Mouse (Mus musculus) liver, embryonic 12.5 days (tissue): Measurements from ENCODE around the gene Myl4. TPM values are rescaled to one million over a fixed set of nuclear protein-coding genes. Genes with fewer than 3 reads are reported as not detected.
A peak's percentile ranks its signal among the peaks of the same experiment; 100 is the strongest.
"Not testable (repeated sequence)": the region's sequence is repeated elsewhere in the genome, so short reads cannot be mapped to it uniquely, and the experiment has no call there.

ENCODE experiments used
- ATAC-seq: fragments of 200-750 bp; cut with Nextera tagmentation; 2 replicates; pipeline ENCODE4 v1.8.0; 2017; ENCODE audit warnings: moderate number of reproducible peaks, mild to moderate bottlenecking, moderate library complexity
- H3K27ac ChIP-seq: fragments of 300-500 bp; sonication (generic); 2 replicates; pipeline ENCODE4 v1.5.1; 2016; ENCODE audit warnings: mild to moderate bottlenecking
- H3K27me3 ChIP-seq: fragments of 300-500 bp; sonication (generic); replicated peaks from 2 replicates; pipeline ENCODE4 v1.6.1; 2016; ENCODE audit warnings: mild to moderate bottlenecking, moderate library complexity
- H3K36me3 ChIP-seq: fragments of 300-500 bp; sonication (generic); 2 replicates; pipeline ENCODE4 v1.6.1; 2016; ENCODE audit warnings: mild to moderate bottlenecking, moderate library complexity
- H3K4me1 ChIP-seq: fragments of 300-500 bp; sonication (generic); 2 replicates; pipeline ENCODE4 v1.6.1; 2016
- H3K4me2 ChIP-seq: fragments of 300-500 bp; sonication (generic); 2 replicates; pipeline ENCODE4 v1.6.1; 2016; ENCODE audit warnings: mild to moderate bottlenecking, moderate library complexity
- H3K4me3 ChIP-seq: fragments of 300-500 bp; sonication (generic); 2 replicates; pipeline ENCODE4 v1.5.1; 2016; ENCODE audit warnings: mild to moderate bottlenecking, moderate library complexity
- H3K9ac ChIP-seq: fragments of 300-500 bp; sonication (generic); 2 replicates; pipeline ENCODE4 v1.6.1; 2016; ENCODE audit warnings: mild to moderate bottlenecking, moderate library complexity
- H3K9me3 ChIP-seq: fragments of 300-500 bp; sonication (generic); replicated peaks from 2 replicates; pipeline ENCODE4 v1.6.1; 2016; ENCODE audit warnings: mild to moderate bottlenecking, moderate library complexity
- WGBS: fragments of 180-500 bp; shearing (Covaris S2); methylation state at CpG from one replicate; pipeline ENCODE4 v1.1.7; 2016; ENCODE audit not compliant: insufficient replicate concordance; 5-methylcytosine and 5-hydroxymethylcytosine counted together
- polyA plus RNA-seq: library from polyadenylated mRNA; unstranded; fragments of >200 nt; fragmentation: Nextera tagmentation; extraction: Ambion mirVana; gene quantifications from 2 replicates; pipeline ENCODE4 v1.2.1, GENCODE M21; 2016

Myl4 gene
- polyA plus RNA-seq, 1 experiment from 2014 or later, result 1.5 TPM

DNA sequence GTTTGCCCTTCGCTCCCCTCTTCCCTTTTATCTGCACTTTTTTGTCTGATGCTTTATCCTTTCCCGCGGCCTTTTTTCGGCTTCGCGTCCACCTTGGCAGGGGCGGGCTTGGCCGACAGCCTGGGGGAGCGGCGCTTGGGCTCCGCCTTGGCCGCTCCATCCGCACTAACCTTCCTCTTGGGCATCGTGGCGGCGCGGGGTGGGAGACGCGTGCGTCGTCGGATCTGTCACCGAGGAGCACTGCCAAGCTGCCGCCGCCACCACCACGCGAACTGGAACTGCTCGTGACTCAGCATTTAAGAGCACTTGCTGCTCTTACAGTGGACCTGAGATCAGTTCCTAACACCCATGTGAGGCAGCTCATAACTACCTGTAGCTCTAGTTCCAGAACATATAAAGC is 20.9 kb downstream of the Myl4 start:
- peak; percentile 79 for ATAC-seq
- Histone ChIP-seq H3K4me2 (peak overlapping the region; percentile 81), H3K4me3 (peak overlapping the region; percentile 54), H3K9ac (peak overlapping the region; percentile 47; the same call in 1 of the 2 replicates), H3K4me1 (peaks cover 23% of the 10 kb centered on the region), H3K27me3 (peaks cover 21% of the 10 kb centered on the region)
- H3K27ac ChIP-seq, H3K9me3 ChIP-seq, H3K36me3 ChIP-seq: not testable (repeated sequence)
- whole genome bisulfite sequencing, result 4% methylated on average over 28 of the region's 28 CpGs

DNA sequence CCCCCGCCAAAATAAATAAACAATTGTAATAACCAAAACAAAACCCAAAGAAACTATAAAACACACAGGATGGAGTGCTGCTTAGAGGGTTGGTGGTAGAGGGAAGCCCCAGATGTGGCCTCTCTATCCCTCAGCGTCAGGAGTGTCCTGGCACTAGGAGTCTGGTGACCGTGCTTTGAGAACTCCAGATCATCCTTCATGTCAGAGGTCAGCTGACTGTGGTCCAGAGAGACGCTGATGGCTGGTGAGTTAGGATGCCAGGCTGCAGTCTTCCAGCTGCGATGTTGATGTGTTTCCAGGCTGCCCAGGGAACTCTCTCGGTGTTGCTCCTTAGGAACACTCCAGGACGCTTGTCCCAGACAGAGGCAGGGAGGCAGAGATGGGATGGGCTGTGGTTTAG is 21.6 kb downstream of the Myl4 start:
- Histone ChIP-seq H3K4me2 (no peak overlapping the region; the same call in 1 of the 2 replicates), H3K9ac (no peak overlapping the region), H3K27ac (no peak overlapping the region), H3K4me1 (peaks cover 23% of the 10 kb centered on the region), H3K4me3 (no peak overlapping the region), H3K9me3 (no peaks in the 10 kb centered on the region; the same call in 1 of the 2 replicates), H3K27me3 (peaks cover 24% of the 10 kb centered on the region), H3K36me3 (no peaks in the 10 kb centered on the region)
- ATAC-seq, result no peak
- WGBS, result 69% methylated on average over 7 of the region's 7 CpGs

GRCm38 (mm10) chr11:104572566-104572965 is 22.1 kb downstream of the Myl4 start:
- H3K4me1 ChIP-seq, result peaks cover 23% of the 10 kb centered on the region
- ATAC-seq, result no peak
- H3K4me2 ChIP-seq, result no peak overlapping the region
- peaks cover 28% of the 10 kb centered on the region for H3K27me3 ChIP-seq
- no peak overlapping the region for H3K4me3 ChIP-seq
- no peak overlapping the region for H3K9ac ChIP-seq
- no peaks in the 10 kb centered on the region; the same call in 1 of the 2 replicates for H3K9me3 ChIP-seq
- no peaks in the 10 kb centered on the region for H3K36me3 ChIP-seq
- H3K27ac ChIP-seq, result no peak overlapping the region
- 48% methylated on average over 2 of the region's 2 CpGs for WGBS

DNA sequence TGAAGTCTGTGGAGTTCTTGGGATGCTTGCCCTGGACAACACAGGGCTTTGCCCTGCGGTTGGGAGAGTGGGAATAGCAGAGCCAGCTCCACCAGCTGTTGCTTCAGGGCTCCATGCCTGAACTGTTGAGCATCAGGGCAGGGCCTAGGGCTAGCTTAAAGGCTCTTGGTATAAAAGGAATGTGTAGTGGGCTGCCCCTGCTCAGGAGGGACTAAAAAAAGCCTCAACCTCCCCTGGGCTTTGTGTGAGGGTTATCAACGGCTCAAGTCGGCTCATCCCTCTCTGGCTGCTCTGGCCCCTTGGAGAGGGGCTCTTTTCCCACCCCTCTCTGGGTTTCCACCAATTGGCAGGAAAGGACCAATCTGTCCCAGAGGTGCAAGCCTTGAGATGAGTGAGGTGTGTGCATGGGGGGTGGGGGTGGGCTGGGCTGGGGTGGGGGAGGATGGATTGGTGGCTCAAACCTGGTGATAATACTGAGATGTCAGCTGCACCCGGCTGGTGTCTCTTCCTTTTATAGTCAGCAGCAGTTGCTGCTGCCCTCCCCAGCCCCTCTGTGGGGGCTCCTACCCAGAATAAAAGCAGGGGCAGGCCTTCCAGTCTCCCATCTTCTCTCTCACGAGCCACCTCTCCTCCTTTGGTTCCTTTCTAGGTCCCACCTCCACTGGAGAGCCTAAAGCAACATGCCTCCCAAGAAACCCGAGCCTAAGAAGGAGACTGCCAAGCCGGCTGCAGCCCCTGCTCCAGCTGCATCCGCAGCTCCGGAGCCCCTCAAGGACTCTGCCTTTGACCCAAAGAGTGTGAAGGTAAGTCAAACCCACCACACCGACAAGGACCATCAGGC is 26.5 kb downstream of the Myl4 start:
- ATAC-seq, result no peak
- H3K9ac ChIP-seq, result no peak overlapping the region
- no peak overlapping the region for H3K4me2 ChIP-seq
- H3K9me3 ChIP-seq, result no peaks in the 10 kb centered on the region
- no peaks in the 10 kb centered on the region for H3K36me3 ChIP-seq
- WGBS, result 59% methylated on average over 10 of the region's 10 CpGs
- H3K27me3 ChIP-seq, result peaks cover 62% of the 10 kb centered on the region
- no peak overlapping the region for H3K4me3 ChIP-seq
- 0 out of 2 replicates have a peak, but pooled peaks cover under 1% of the 10 kb centered on the region for H3K4me1 ChIP-seq
- H3K27ac ChIP-seq, result no peak overlapping the region

DNA sequence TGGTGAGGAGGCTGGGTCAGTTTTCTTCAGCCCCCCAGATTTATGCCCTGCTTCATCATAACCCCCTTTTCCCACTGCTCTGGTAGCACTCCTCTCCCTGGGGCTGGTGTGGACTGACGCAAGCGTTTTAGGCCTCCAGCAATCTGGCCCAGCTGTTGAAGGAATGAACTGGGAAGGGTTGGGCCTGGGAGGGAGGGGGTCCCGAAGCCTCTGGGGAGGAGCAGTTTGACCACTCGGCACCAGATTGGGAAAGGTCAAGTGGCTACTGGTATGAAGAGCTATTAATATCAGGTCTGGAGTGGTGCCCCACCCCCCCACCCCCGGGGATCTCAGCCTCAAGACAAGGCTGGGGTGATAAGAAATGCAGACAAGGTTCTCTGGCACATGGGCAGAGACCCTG is 27.6 kb downstream of the Myl4 start:
- no peaks in the 10 kb centered on the region for H3K4me1 ChIP-seq
- H3K4me3 ChIP-seq, result no peak overlapping the region
- no peak overlapping the region for H3K27ac ChIP-seq
- no peaks in the 10 kb centered on the region for H3K9me3 ChIP-seq
- 45% methylated on average over 5 of the region's 5 CpGs for WGBS
- H3K36me3 ChIP-seq, result no peaks in the 10 kb centered on the region
- ATAC-seq, result no peak
- peaks cover 62% of the 10 kb centered on the region for H3K27me3 ChIP-seq
- H3K9ac ChIP-seq, result no peak overlapping the region
- no peak overlapping the region for H3K4me2 ChIP-seq

GRCm38 (mm10) chr11:104579084-104579483 is 28.6 kb downstream of the Myl4 start:
- H3K36me3 ChIP-seq, result no peaks in the 10 kb centered on the region
- H3K27ac ChIP-seq, result no peak overlapping the region
- peaks cover 63% of the 10 kb centered on the region for H3K27me3 ChIP-seq
- H3K4me1 ChIP-seq, result no peaks in the 10 kb centered on the region
- no peaks in the 10 kb centered on the region for H3K9me3 ChIP-seq
- no peak overlapping the region for H3K4me2 ChIP-seq
- H3K4me3 ChIP-seq, result no peak overlapping the region
- WGBS, result 76% methylated on average over 9 of the region's 9 CpGs
- no peak overlapping the region for H3K9ac ChIP-seq
- no peak for ATAC-seq

DNA sequence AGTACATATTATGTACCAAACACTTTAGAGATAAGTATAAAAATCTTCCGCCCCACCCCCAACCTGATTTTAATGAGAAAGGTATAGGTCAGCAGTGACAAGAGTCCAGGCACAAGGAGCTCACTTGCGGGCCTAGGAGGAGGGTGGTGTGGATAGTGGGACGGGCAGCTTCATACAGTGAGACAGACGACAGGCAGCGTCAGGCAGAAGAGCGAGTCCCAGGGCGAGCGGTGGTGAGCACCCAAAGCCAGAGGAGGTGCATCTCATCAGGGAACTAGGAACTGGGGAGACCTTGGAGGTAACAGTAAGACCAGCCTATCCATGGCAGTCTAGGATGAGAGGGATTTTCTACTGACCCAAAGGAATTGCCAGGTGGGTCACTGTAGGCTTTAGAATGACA is 29.1 kb downstream of the Myl4 start:
- 80% methylated on average over 8 of the region's 8 CpGs for WGBS

GRCm38 (mm10) chr11:104580091-104580490 is 29.6 kb downstream of the Myl4 start:
- H3K9ac ChIP-seq, result no peak overlapping the region
- H3K36me3 ChIP-seq, result no peaks in the 10 kb centered on the region
- H3K4me1 ChIP-seq, result no peaks in the 10 kb centered on the region
- no peak for ATAC-seq
- peaks cover 63% of the 10 kb centered on the region for H3K27me3 ChIP-seq
- H3K4me2 ChIP-seq, result no peak overlapping the region
- no peak overlapping the region for H3K27ac ChIP-seq
- no peaks in the 10 kb centered on the region for H3K9me3 ChIP-seq
- no peak overlapping the region for H3K4me3 ChIP-seq
- WGBS, result 75% methylated on average over 6 of the region's 6 CpGs

More for the DNA sequence above, 29.1 kb downstream of the Myl4 start:
- Histone ChIP-seq H3K9ac (no peak overlapping the region), H3K27me3 (peaks cover 63% of the 10 kb centered on the region), H3K4me3 (no peak overlapping the region), H3K4me1 (no peaks in the 10 kb centered on the region), H3K9me3 (no peaks in the 10 kb centered on the region), H3K4me2 (no peak overlapping the region), H3K27ac (no peak overlapping the region), H3K36me3 (no peaks in the 10 kb centered on the region)
- no peak for ATAC-seq

- H3K9me3 ChIP-seq, result no peaks in the 10 kb centered on the region
- H3K4me1 ChIP-seq, result no peaks in the 10 kb centered on the region
- H3K27ac ChIP-seq, result no peak overlapping the region
- WGBS, result 61% methylated on average over 5 of the region's 5 CpGs
- ATAC-seq, result no peak
- peaks cover 63% of the 10 kb centered on the region for H3K27me3 ChIP-seq
- H3K36me3 ChIP-seq, result no peaks in the 10 kb centered on the region
- H3K9ac ChIP-seq, result no peak overlapping the region
- H3K4me2 ChIP-seq, result no peak overlapping the region
- no peak overlapping the region for H3K4me3 ChIP-seq
Observed at GRCm38 (mm10) chr11:104580606-104581005, 30.1 kb downstream of the Myl4 start.

DNA sequence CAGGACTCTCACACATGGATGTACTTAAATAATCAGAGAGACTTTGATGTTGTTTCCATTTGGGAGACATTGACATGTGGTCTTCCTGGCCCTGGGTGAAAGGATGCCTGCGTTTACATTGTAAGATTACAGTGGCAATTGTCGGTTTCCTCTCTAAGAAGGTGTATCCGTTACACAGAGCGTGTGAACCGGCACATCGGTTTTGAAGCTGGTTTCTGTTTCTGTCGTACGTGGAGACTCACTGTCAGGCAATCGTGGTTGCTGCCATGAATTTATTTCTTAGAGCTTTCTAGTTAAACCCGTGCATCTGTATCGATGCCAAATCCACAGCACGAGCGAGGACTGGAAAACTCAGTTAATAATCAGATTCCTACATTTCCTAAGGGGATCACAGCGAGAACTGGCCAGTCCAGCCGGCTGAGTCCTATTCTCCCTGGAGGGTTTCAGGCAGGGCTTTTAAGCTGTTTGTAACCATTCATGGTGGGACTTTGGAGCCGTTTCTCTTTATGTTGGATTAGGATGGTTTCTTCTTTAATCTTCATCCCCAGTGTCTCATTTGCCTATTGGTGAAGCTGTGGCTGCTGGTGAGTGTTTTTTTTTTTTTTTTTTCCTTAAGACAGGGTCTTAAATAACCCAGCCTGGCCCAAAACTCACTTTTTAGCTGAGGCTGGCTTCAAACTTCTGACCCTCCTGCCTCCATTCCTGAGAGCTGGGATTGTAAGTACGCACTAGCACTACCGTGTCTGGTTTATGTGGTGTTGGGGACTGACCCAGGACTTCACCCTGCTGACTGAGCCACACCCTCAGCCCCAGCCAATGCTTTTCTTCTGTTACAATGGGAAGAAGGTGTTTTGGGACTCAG is 31.2 kb downstream of the Myl4 start:
- peak overlapping the region; percentile 24; the same call in 1 of the 2 replicates for H3K4me2 ChIP-seq
- no peaks in the 10 kb centered on the region for H3K9me3 ChIP-seq
- 35% methylated on average over 18 of the region's 18 CpGs for WGBS
- H3K27ac ChIP-seq, result no peak overlapping the region
- H3K4me1 ChIP-seq, result no peaks in the 10 kb centered on the region
- no peaks in the 10 kb centered on the region for H3K36me3 ChIP-seq
- ATAC-seq, result no peak
- no peak overlapping the region for H3K4me3 ChIP-seq
- no peak overlapping the region for H3K9ac ChIP-seq
- peaks cover 63% of the 10 kb centered on the region for H3K27me3 ChIP-seq

- H3K27ac ChIP-seq, result no peak overlapping the region
- H3K9me3 ChIP-seq, result no peaks in the 10 kb centered on the region
- ATAC-seq, result no peak
- no peak overlapping the region for H3K4me3 ChIP-seq
- H3K4me2 ChIP-seq, result no peak overlapping the region
- H3K4me1 ChIP-seq, result no peaks in the 10 kb centered on the region
- H3K36me3 ChIP-seq, result no peaks in the 10 kb centered on the region
- no peak overlapping the region for H3K9ac ChIP-seq
- WGBS, result 34% methylated on average over 2 of the region's 2 CpGs
- H3K27me3 ChIP-seq, result peaks cover 59% of the 10 kb centered on the region
Observed at GRCm38 (mm10) chr11:104582308-104582606, 31.8 kb downstream of the Myl4 start.
